ENCODE assay signal across 19 mouse cellular contexts in genomic region chr9:59512381-59512780, GRCm38 (mm10). TPM values are rescaled to one million over a fixed set of nuclear protein-coding genes. Genes with fewer than 3 reads are reported as not detected.
"Had no signal": no experiment of that assay in that cellular context is flagged by ENCODE, and none has a peak within 500 bp of the region (broad histone marks: within the 10 kb centered on the region; RNA-seq: fewer than 3 reads in every experiment).

No protein-coding gene starts in this region.

- H3K4me3 ChIP-seq: limb, embryonic 12.5 days; limb, embryonic 15.5 days; midbrain, embryonic 12.5 days; midbrain, embryonic 15.5 days had no signal

- H3K27me3 ChIP-seq: limb, embryonic 12.5 days; limb, embryonic 15.5 days; midbrain, embryonic 12.5 days; midbrain, embryonic 15.5 days had no signal

- H3K9ac ChIP-seq: limb, embryonic 12.5 days; limb, embryonic 15.5 days; liver, embryonic 14.5 days; liver, postnatal 0 days; lung, embryonic 14.5 days; midbrain, embryonic 12.5 days; midbrain, embryonic 15.5 days had no signal

- H3K27ac ChIP-seq: limb, embryonic 12.5 days; limb, embryonic 15.5 days; liver, embryonic 14.5 days; macrophage; midbrain, embryonic 12.5 days; midbrain, embryonic 15.5 days had no signal

- H3K4me2 ChIP-seq: limb, embryonic 12.5 days; limb, embryonic 15.5 days; liver, embryonic 11.5 days; lung, embryonic 14.5 days; midbrain, embryonic 12.5 days; midbrain, embryonic 15.5 days had no signal

- H3K4me1 ChIP-seq: limb, embryonic 15.5 days; midbrain, embryonic 12.5 days; midbrain, embryonic 15.5 days had no signal

- DNase-seq: kidney, adult 9 months; kidney, postnatal 25 days; layer of hippocampus, postnatal 36 days; left cerebral cortex, postnatal 4 days; liver, postnatal 0 days; lung, embryonic 14.5 days; thymus, adult 18-20 months; thymus, postnatal 36 days had no signal

- ATAC-seq: liver, postnatal 0 days; lung, postnatal 0 days; midbrain, embryonic 15.5 days had no signal

- H3K36me3 ChIP-seq: limb, embryonic 12.5 days; limb, embryonic 15.5 days; midbrain, embryonic 12.5 days; midbrain, embryonic 15.5 days had no signal

- H3K9me3 ChIP-seq: limb, embryonic 12.5 days; limb, embryonic 15.5 days; midbrain, embryonic 12.5 days; midbrain, embryonic 15.5 days had no signal

RNA-seq across cellular contexts. Expression of gene Tmem202, which starts 27.3 kb away (rescaled TPM):
- polyA plus RNA-seq: kidney, embryonic 16.5 days; limb, embryonic 15.5 days; lung, embryonic 14.5 days; midbrain, embryonic 12.5 days; neural tube, embryonic 11.5 days; stomach, embryonic 16.5 days had no signal
